Mouse (Mus musculus) MEL (cell line): ENCODE results near the gene Zmiz1.

ENCODE experiments used
- CHD2 ChIP-seq: IDR thresholded peaks from 2 replicates; pipeline ENCODE4 v1.6.1; 2011; ENCODE audit warnings: low read length, improper control_type of control experiment
- CTCF ChIP-seq, 3 experiments: IDR thresholded peaks in 2 of 3; conservative IDR thresholded peaks in 1 of 3; 2 replicates each; pipeline ENCODE4 v1.5.1; 2011 to 2012; ENCODE audit warnings: low read length in 3 of 3, low read depth in 2 of 3, mild to moderate bottlenecking in 2 of 3, improper control_type of control experiment in 1 of 3, inconsistent platforms in 1 of 3, mixed read lengths in 1 of 3, moderate library complexity in 1 of 3; ENCODE audit not compliant: control insufficient read depth in 1 of 3, insufficient read depth in 1 of 3, poor library complexity in 1 of 3, severe bottlenecking in 1 of 3
- E2F4 ChIP-seq: IDR thresholded peaks from 2 replicates; pipeline ENCODE4 v1.6.1; 2011; ENCODE audit warnings: low read depth, low read length, improper control_type of control experiment, borderline replicate concordance
- ELF1 ChIP-seq: IDR thresholded peaks from 2 replicates; pipeline ENCODE4 v1.6.1; 2014; ENCODE audit warnings: low read depth, mild to moderate bottlenecking, inconsistent platforms, low read length, improper control_type of control experiment, moderate library complexity
- EP300 ChIP-seq, 2 experiments: IDR thresholded peaks; 2 replicates each; pipeline ENCODE4 v1.6.1; 2011; ENCODE audit warnings: improper control_type of control experiment in 2 of 2, low read length in 2 of 2, low read depth in 1 of 2, mild to moderate bottlenecking in 1 of 2
- RAD21 ChIP-seq: IDR thresholded peaks from 2 replicates; pipeline ENCODE4 v1.6.1; 2011; ENCODE audit warnings: mild to moderate bottlenecking, low read depth, low read length, improper control_type of control experiment
- SIN3A ChIP-seq: IDR thresholded peaks from 2 replicates; pipeline ENCODE4 v1.6.1; 2012; ENCODE audit warnings: low read length, improper control_type of control experiment, inconsistent platforms
- UBTF ChIP-seq: IDR thresholded peaks from 2 replicates; pipeline ENCODE4 v1.6.1; 2012; ENCODE audit warnings: low read depth, mild to moderate bottlenecking, inconsistent platforms, low read length, improper control_type of control experiment, moderate library complexity, borderline replicate concordance; ENCODE audit not compliant: insufficient read depth

GRCm38 (mm10) chr14:25541213-25541612, 82.2 kb downstream of the Zmiz1 start:
- TF ChIP-seq CTCF (IDR thresholded peaks at IDR 0.05 in 2 of 3, conservative IDR thresholded peaks at IDR 0.05 in 1 of 3; ENCODE audit: control insufficient read depth in 1 of 3, insufficient read depth in 1 of 3, low read depth in 2 of 3, low read length in 3 of 3, poor library complexity in 1 of 3, severe bottlenecking in 1 of 3) (no peak), EP300 (IDR thresholded peaks at IDR 0.05; ENCODE audit: low read depth in 1 of 2, low read length in 2 of 2) (no peak), E2F4 (no peak), CHD2 (no peak), ELF1 (no peak), UBTF (no peak), SIN3A (no peak), RAD21 (no peak)
